8 mouse cellular contexts compared by ENCODE assay signal in genomic region chr15:84167600-84167999, GRCm38 (mm10). TPM values are rescaled to one million over a fixed set of nuclear protein-coding genes. Genes with fewer than 3 reads are reported as not detected.
A peak's percentile ranks its signal among the peaks of the same experiment; 100 is the strongest.
DNase-seq lines count a peak whose midpoint lies in the region; ATAC-seq and TF ChIP-seq lines count a peak whose summit lies in the region.

TSS of gene Pnpla3 (plus strand) at chr15:84167837.

- peak; percentile 97 to 98 for DNase-seq in adrenal gland, postnatal 36 days
- peak; percentile 95 for DNase-seq in left cerebral cortex, postnatal 36 days (ENCODE audit: low spot score in 2 of 2)
- DNase-seq in midbrain, embryonic 11.5 days (ENCODE audit: low spot score, missing footprints): peak; percentile 100
- DNase-seq in skeletal muscle tissue, adult 2 months (ENCODE audit: low read depth, low spot score): peak; percentile 91
- no peak for DNase-seq in adipocyte (ENCODE audit: low spot score)

- no peaks in the 10 kb centered on the region for H3K36me3 ChIP-seq in embryonic facial prominence, embryonic 12.5 days
- no peaks in the 10 kb centered on the region for H3K36me3 ChIP-seq in intestine, postnatal 0 days (ENCODE audit: control insufficient read depth, insufficient read depth)
- no peaks in the 10 kb centered on the region for H3K36me3 ChIP-seq in midbrain, embryonic 11.5 days (ENCODE audit: control insufficient read depth, insufficient read depth, low read length)

- peaks cover 22% of the 10 kb centered on the region for H3K4me1 ChIP-seq in embryonic facial prominence, embryonic 12.5 days
- H3K4me1 ChIP-seq in intestine, postnatal 0 days (replicated peaks; ENCODE audit: control insufficient read depth, insufficient read depth, low read length): no peaks in the 10 kb centered on the region; the same call in 1 of the 2 replicates
- peaks cover 17% of the 10 kb centered on the region for H3K4me1 ChIP-seq in midbrain, embryonic 11.5 days (ENCODE audit: control insufficient read depth, insufficient read depth, low read length)

- H3K4me2 ChIP-seq in embryonic facial prominence, embryonic 12.5 days (replicated peaks): peak within 1 kb of the TSS; percentile 99
- H3K4me2 ChIP-seq in intestine, postnatal 0 days (replicated peaks; ENCODE audit: low read depth): peak within 1 kb of the TSS; percentile 91
- peak within 1 kb of the TSS; percentile 97 for H3K4me2 ChIP-seq in midbrain, embryonic 11.5 days

- H3K9me3 ChIP-seq in embryonic facial prominence, embryonic 12.5 days: no peaks in the 10 kb centered on the region
- no peaks in the 10 kb centered on the region for H3K9me3 ChIP-seq in intestine, postnatal 0 days (ENCODE audit: control insufficient read depth)
- no peaks in the 10 kb centered on the region for H3K9me3 ChIP-seq in midbrain, embryonic 11.5 days (ENCODE audit: control insufficient read depth, low read length)

- peak within 1 kb of the TSS; percentile 60 for H3K9ac ChIP-seq in embryonic facial prominence, embryonic 12.5 days
- peak within 1 kb of the TSS; percentile 42; the same call in 1 of the 2 replicates for H3K9ac ChIP-seq in intestine, postnatal 0 days (ENCODE audit: low read depth, low read length)
- H3K9ac ChIP-seq in midbrain, embryonic 11.5 days (ENCODE audit: low read length): peak within 1 kb of the TSS; percentile 67

- peak within 1 kb of the TSS; percentile 59 for H3K4me3 ChIP-seq in embryonic facial prominence, embryonic 12.5 days
- H3K4me3 ChIP-seq in intestine, postnatal 0 days (ENCODE audit: low read depth, low read length): peak within 1 kb of the TSS; percentile 44
- peak within 1 kb of the TSS; percentile 49 for H3K4me3 ChIP-seq in midbrain, embryonic 11.5 days (ENCODE audit: low read depth, low read length)

- intact Hi-C loops in left cerebral cortex, postnatal 36 days (cut with DNase I): loop anchor here (5.0 kb wide), 3 partner anchors 40 to 90 kb away; partner anchors contain the start of gene Sult4a1

- peaks cover 20% of the 10 kb centered on the region; the same call in 1 of the 2 replicates for H3K27me3 ChIP-seq in embryonic facial prominence, embryonic 12.5 days
- peaks cover 3% of the 10 kb centered on the region; the same call in 1 of the 2 replicates for H3K27me3 ChIP-seq in intestine, postnatal 0 days (replicated peaks; ENCODE audit: control insufficient read depth, insufficient read depth, low read length)
- H3K27me3 ChIP-seq in midbrain, embryonic 11.5 days (ENCODE audit: control insufficient read depth, insufficient read depth, low read length): no peaks in the 10 kb centered on the region

- TF ChIP-seq CTCF in intestine, postnatal 0 days (IDR thresholded peaks at IDR 0.05; ENCODE audit: low read depth): peak; percentile 61

- WGBS in embryonic facial prominence, embryonic 12.5 days: under 1% methylated on average over 28 of the region's 28 CpGs
- under 1% methylated on average over 28 of the region's 28 CpGs for WGBS in intestine, postnatal 0 days
- WGBS in midbrain, embryonic 11.5 days: under 1% methylated on average over 28 of the region's 28 CpGs

- peak; percentile 95 for ATAC-seq in embryonic facial prominence, embryonic 12.5 days (ENCODE audit: insufficient number of reproducible peaks, insufficient read depth, low FRiP score, low TSS enrichment)
- peak; percentile 98 for ATAC-seq in granulocyte monocyte progenitor cell, adult 5-6 weeks (replicated peaks; ENCODE audit: poor library complexity, severe bottlenecking)
- ATAC-seq in intestine, postnatal 0 days: peak; percentile 90
- ATAC-seq in midbrain, embryonic 11.5 days (ENCODE audit: low FRiP score): peak; percentile 97

- no peak within 1 kb of the TSS for H3K27ac ChIP-seq in embryonic facial prominence, embryonic 12.5 days
- no peak within 1 kb of the TSS for H3K27ac ChIP-seq in intestine, postnatal 0 days (ENCODE audit: low read depth, low read length)
- H3K27ac ChIP-seq in midbrain, embryonic 11.5 days (ENCODE audit: low read depth, low read length): peak within 1 kb of the TSS; percentile 44; the same call in 1 of the 2 replicates

RNA-seq across cellular contexts. Expression of gene Pnpla3, which starts in this region (rescaled TPM):
- 100 to 1,000 TPM in 1 of 2 experiments, 10 to 100 TPM in 1; 30.7 to 111 TPM for total RNA-seq in adrenal gland, postnatal 36 days (2021)
- polyA plus RNA-seq in embryonic facial prominence, embryonic 12.5 days (2016; fragmentation: Nextera tagmentation; extraction: Ambion mirVana): 1.3 and 1.7 TPM in 2 replicates
- total RNA-seq in granulocyte monocyte progenitor cell, adult 5-6 weeks (2014; fragmentation: Nextera tagmentation): not detected in 2 replicates
- not detected in 2 replicates for total RNA-seq in granulocyte monocyte progenitor cell, adult 5-6 weeks (2017)
- 0.59 and 0.65 TPM in 2 replicates for polyA plus RNA-seq in intestine, postnatal 0 days (2015; fragmentation: Nextera tagmentation; extraction: Ambion mirVana)
- total RNA-seq in left cerebral cortex, postnatal 36 days (2021): 10 to 100 TPM; 10.7 to 11.3 TPM
- polyA plus RNA-seq in midbrain, embryonic 11.5 days (2014; fragmentation: Nextera tagmentation; extraction: Ambion mirVana): 1.5 and 1.7 TPM in 2 replicates

Comparison
In these comparisons a context has a peak if more than half of its experiments do, and no peak if none do; other contexts are left out.
1. RNA of gene Pnpla3 (total RNA-seq): 30.7 to 111 TPM in adrenal gland, postnatal 36 days and 10.7 to 11.3 TPM in left cerebral cortex, postnatal 36 days; not detected in granulocyte monocyte progenitor cell, adult 5-6 weeks; every median in the first group is over 10 times any median in the second.
2. Peak in ATAC-seq in granulocyte monocyte progenitor cell, adult 5-6 weeks; RNA of the gene not detected or under 1 TPM.
3. Peak in ATAC-seq, H3K4me3 ChIP-seq, H3K9ac ChIP-seq and H3K4me2 ChIP-seq in intestine, postnatal 0 days; RNA of the gene not detected or under 1 TPM.
4. Peak in every context shown above with its lines, with median percentiles within 50 percentile points of each other: ATAC-seq, H3K4me2 ChIP-seq, H3K4me3 ChIP-seq and H3K9ac ChIP-seq.